Comparison of ENCODE assay signal across 23 mouse cellular contexts in genomic region chr1:140739001-140739728, GRCm38 (mm10).
DNase-seq lines count a peak whose midpoint lies in the region; ATAC-seq and TF ChIP-seq lines count a peak whose summit lies in the region.
"Had no signal": no experiment of that assay in that cellular context is flagged by ENCODE, and none has a peak within 500 bp of the region (broad histone marks: within the 10 kb centered on the region; RNA-seq: fewer than 3 reads in every experiment).

No protein-coding gene starts in this region.

- no peaks in the 10 kb centered on the region for H3K27me3 ChIP-seq in midbrain, postnatal 0 days (ENCODE audit: insufficient read depth, low read length)
- no peaks in the 10 kb centered on the region for H3K27me3 ChIP-seq in midbrain, embryonic 16.5 days (ENCODE audit: control insufficient read depth, insufficient read depth, low read depth, low read length)
- H3K27me3 ChIP-seq in limb, embryonic 12.5 days, result no peaks in the 10 kb centered on the region
- no peaks in the 10 kb centered on the region for H3K27me3 ChIP-seq in forebrain, embryonic 14.5 days (replicated peaks; ENCODE audit: control insufficient read depth, insufficient read depth, low read length)
- H3K27me3 ChIP-seq: CH12.LX; embryonic facial prominence, embryonic 12.5 days; forebrain, embryonic 12.5 days; hindbrain, embryonic 12.5 days had no signal

- no peak overlapping the region for H3K4me3 ChIP-seq in midbrain, postnatal 0 days (ENCODE audit: low read depth, low read length)
- no peak overlapping the region for H3K4me3 ChIP-seq in midbrain, embryonic 16.5 days (ENCODE audit: low read depth, low read length)
- no peak overlapping the region for H3K4me3 ChIP-seq in limb, embryonic 12.5 days (replicated peaks)
- no peak overlapping the region for H3K4me3 ChIP-seq in forebrain, embryonic 14.5 days (ENCODE audit: low read depth, low read length)
- H3K4me3 ChIP-seq: embryonic facial prominence, embryonic 12.5 days; forebrain, embryonic 12.5 days; heart, embryonic 10.5 days; hindbrain, embryonic 12.5 days had no signal

- no peaks in the 10 kb centered on the region for H3K36me3 ChIP-seq in midbrain, postnatal 0 days (ENCODE audit: insufficient read depth, low read length)
- no peaks in the 10 kb centered on the region for H3K36me3 ChIP-seq in midbrain, embryonic 16.5 days (ENCODE audit: control insufficient read depth, insufficient read depth, low read length)
- no peaks in the 10 kb centered on the region for H3K36me3 ChIP-seq in limb, embryonic 12.5 days
- H3K36me3 ChIP-seq in forebrain, embryonic 14.5 days (ENCODE audit: control insufficient read depth, insufficient read depth, low read length), result no peaks in the 10 kb centered on the region
- H3K36me3 ChIP-seq: embryonic facial prominence, embryonic 12.5 days; forebrain, embryonic 12.5 days; heart, embryonic 10.5 days; hindbrain, embryonic 12.5 days had no signal

- H3K9ac ChIP-seq in midbrain, postnatal 0 days (replicated peaks; ENCODE audit: low read length, poor library complexity, severe bottlenecking), result no peak overlapping the region
- no peak overlapping the region for H3K9ac ChIP-seq in midbrain, embryonic 16.5 days (ENCODE audit: low read depth, low read length)
- H3K9ac ChIP-seq in limb, embryonic 12.5 days (replicated peaks), result no peak overlapping the region
- H3K9ac ChIP-seq in forebrain, embryonic 14.5 days (ENCODE audit: low read length), result no peak overlapping the region
- H3K9ac ChIP-seq: embryonic facial prominence, embryonic 12.5 days; forebrain, embryonic 12.5 days; forebrain, postnatal 0 days; hindbrain, embryonic 12.5 days had no signal

- no peak overlapping the region for H3K4me2 ChIP-seq in midbrain, postnatal 0 days (ENCODE audit: low read depth, low read length, poor library complexity, severe bottlenecking)
- no peak overlapping the region for H3K4me2 ChIP-seq in midbrain, embryonic 16.5 days (ENCODE audit: low read length)
- no peak overlapping the region for H3K4me2 ChIP-seq in limb, embryonic 12.5 days
- H3K4me2 ChIP-seq in forebrain, embryonic 14.5 days (ENCODE audit: low read length), result no peak overlapping the region
- H3K4me2 ChIP-seq: embryonic facial prominence, embryonic 12.5 days; forebrain, embryonic 12.5 days; hindbrain, embryonic 12.5 days had no signal

- DNase-seq in embryo, embryonic 11 days, result peak; percentile 0
- DNase-seq in embryo, embryonic 10 days (ENCODE audit: low spot score), result no peak
- DNase-seq in midbrain, postnatal 0 days (ENCODE audit: low spot score), result peak; percentile 6
- no peak for DNase-seq in right cerebral cortex, postnatal 4 days
- no peak for DNase-seq in forebrain, embryonic 14.5 days (ENCODE audit: low spot score)
- DNase-seq: adrenal gland, postnatal 10 days; cerebellum, adult 11 months; cerebellum, adult 8-10 months; cerebellum, postnatal 25 days; forebrain, postnatal 0 days; gastrocnemius, postnatal 36 days; heart, adult 11 months; heart, postnatal 10 days; heart, postnatal 4 days had no signal

- no peak overlapping the region for H3K27ac ChIP-seq in midbrain, postnatal 0 days (ENCODE audit: low read depth, low read length)
- H3K27ac ChIP-seq in midbrain, embryonic 16.5 days (ENCODE audit: low read length), result no peak overlapping the region
- H3K27ac ChIP-seq in limb, embryonic 12.5 days, result no peak overlapping the region
- H3K27ac ChIP-seq in forebrain, embryonic 14.5 days (ENCODE audit: low read depth, low read length), result no peak overlapping the region
- H3K27ac ChIP-seq: embryonic facial prominence, embryonic 12.5 days; forebrain, embryonic 12.5 days; heart, embryonic 10.5 days; hindbrain, embryonic 12.5 days had no signal

- ATAC-seq in midbrain, postnatal 0 days (ENCODE audit: low FRiP score), result no peak
- ATAC-seq in midbrain, embryonic 16.5 days, result no peak
- ATAC-seq in limb, embryonic 12.5 days (ENCODE audit: insufficient number of reproducible peaks, insufficient read depth, low FRiP score, low TSS enrichment, low read depth), result peak; percentile 73; the same call in 1 of the 2 replicates
- ATAC-seq in forebrain, embryonic 14.5 days, result no peak
- ATAC-seq: forebrain, postnatal 0 days; hindbrain, embryonic 16.5 days; inflammation-experienced regulatory T-cells, adult 6 months had no signal

- 75% methylated on average over 3 of the region's 3 CpGs for WGBS in midbrain, postnatal 0 days
- WGBS in midbrain, embryonic 16.5 days, result 79% methylated on average over 3 of the region's 3 CpGs
- WGBS in limb, embryonic 12.5 days, result 41% methylated on average over 3 of the region's 3 CpGs
- WGBS in forebrain, embryonic 14.5 days, result 84% methylated on average over 3 of the region's 3 CpGs

- no peaks in the 10 kb centered on the region for H3K9me3 ChIP-seq in midbrain, postnatal 0 days (ENCODE audit: low read length)
- no peaks in the 10 kb centered on the region for H3K9me3 ChIP-seq in midbrain, embryonic 16.5 days (replicated peaks; ENCODE audit: control insufficient read depth, low read length, poor library complexity, severe bottlenecking)
- H3K9me3 ChIP-seq in limb, embryonic 12.5 days, result no peaks in the 10 kb centered on the region
- H3K9me3 ChIP-seq in forebrain, embryonic 14.5 days (replicated peaks; ENCODE audit: control insufficient read depth, low read length), result no peaks in the 10 kb centered on the region
- H3K9me3 ChIP-seq: embryonic facial prominence, embryonic 12.5 days; forebrain, embryonic 12.5 days; heart, embryonic 10.5 days; hindbrain, embryonic 12.5 days had no signal

- no peaks in the 10 kb centered on the region for H3K4me1 ChIP-seq in midbrain, postnatal 0 days (ENCODE audit: insufficient read depth, low read length)
- no peaks in the 10 kb centered on the region for H3K4me1 ChIP-seq in midbrain, embryonic 16.5 days (ENCODE audit: control insufficient read depth, insufficient read depth, low read length)
- no peaks in the 10 kb centered on the region for H3K4me1 ChIP-seq in limb, embryonic 12.5 days (replicated peaks)
- no peaks in the 10 kb centered on the region for H3K4me1 ChIP-seq in forebrain, embryonic 14.5 days (ENCODE audit: control insufficient read depth, insufficient read depth, low read length)
- H3K4me1 ChIP-seq: embryonic facial prominence, embryonic 12.5 days; forebrain, embryonic 12.5 days; heart, embryonic 10.5 days; hindbrain, embryonic 12.5 days had no signal

- no peak for TF ChIP-seq CTCF in midbrain, postnatal 0 days (IDR thresholded peaks at IDR 0.05)

Comparison
In these comparisons a context has a peak if more than half of its experiments do, and no peak if none do; other contexts are left out.
1. DNase-seq: peak in embryo, embryonic 11 days (single experiment) and midbrain, postnatal 0 days (single experiment); none in embryo, embryonic 10 days (single experiment), right cerebral cortex, postnatal 4 days (single experiment) and forebrain, embryonic 14.5 days (single experiment).